Mouse (Mus musculus): ENCODE measurements at regions not wholly inside any gene's neighbourhood (a gene's known extent, or its start where the extent isn't known, plus 50 kb on each side); places are given as distances from the start of the nearest gene placed in this dataset.

DNA sequence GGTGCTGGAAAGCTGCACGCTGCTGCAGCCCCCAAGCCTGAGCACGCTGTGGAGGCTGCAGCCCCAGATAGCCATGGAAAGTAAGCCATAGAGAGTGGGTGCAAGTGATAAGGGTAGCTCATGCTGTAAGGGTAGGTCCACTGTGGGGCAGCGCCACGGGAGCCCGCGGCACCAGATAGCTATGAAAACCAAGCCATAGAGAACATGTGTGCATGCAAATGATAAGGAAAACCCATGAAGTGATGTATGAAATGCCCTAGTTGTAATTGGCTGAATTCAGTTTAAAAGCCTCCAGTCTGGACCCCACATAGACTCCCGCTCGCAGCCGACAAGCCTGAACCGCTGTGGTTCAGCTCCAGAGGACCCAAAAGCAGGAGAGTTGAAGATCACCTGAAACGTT, 58.8 kb upstream of the L3mbtl3 start:
- DNase-seq (ENCODE audit: low read depth): no peak

DNA sequence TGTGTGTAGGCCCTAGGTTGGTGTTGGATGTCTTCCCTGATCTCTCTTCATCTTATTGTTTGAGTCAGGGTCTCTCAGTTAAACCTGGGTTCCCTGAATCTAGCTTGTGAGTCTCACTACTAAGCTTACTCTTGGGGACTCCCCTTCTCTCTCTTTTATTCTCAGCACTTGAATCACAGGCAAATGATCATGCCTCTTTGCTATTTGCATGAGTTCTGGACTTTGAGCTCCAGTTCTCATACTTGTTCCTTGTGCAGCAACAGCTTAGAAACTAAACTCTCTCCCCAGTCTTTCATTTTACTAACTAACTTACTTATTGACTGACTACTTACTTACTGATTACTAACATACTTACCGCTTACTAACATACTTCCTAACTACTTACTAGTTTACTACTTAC, 64.9 kb upstream of the L3mbtl3 start:
- no peak for DNase-seq (ENCODE audit: low read depth)

DNA sequence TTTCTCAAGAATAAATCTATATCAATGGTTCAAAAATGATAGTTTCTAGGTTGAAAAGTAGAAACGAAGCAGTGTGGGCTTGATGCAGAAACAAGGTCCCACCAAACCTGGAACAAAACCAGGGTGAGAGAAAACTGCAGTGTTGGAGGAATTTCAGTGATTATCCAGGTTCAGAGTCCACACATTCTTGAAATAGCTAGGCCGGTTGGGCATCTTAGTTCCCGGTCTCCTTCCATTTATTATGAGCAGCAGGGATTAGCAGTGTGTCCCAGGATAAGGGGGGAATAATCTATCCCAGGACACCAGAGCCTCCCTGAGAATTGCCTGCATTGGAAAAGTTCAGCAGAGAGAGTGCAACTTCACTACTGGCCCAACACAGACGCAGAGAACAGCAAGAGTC, 108.5 kb upstream of the L3mbtl3 start:
- no peak for DNase-seq (ENCODE audit: low read depth)

DNA sequence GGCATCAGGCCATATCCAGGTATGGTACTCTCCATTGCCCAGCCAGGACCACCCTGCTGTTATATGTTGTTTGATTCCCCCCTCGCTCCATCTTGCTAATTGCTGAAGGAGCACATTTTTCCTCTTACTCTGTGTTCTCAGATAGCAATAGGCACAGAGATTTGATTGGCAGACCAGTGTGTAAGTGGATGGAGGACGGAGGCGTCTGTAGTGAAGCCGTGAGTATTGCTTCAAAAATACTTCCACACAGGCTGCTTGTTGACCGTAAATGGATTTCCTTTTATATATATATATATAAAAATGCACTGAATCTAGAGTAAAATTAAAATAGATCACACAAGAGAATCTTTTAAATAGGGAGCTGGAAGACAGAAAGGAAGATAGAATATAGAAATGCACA, 115.6 kb upstream of the L3mbtl3 start:
- DNase-seq (ENCODE audit: low read depth): no peak

GRCm38 (mm10) chr10:26492146-26492545, 116.4 kb upstream of the L3mbtl3 start:
- DNase-seq (ENCODE audit: low read depth): no peak

- no peak for DNase-seq (ENCODE audit: low read depth)
Observed at GRCm38 (mm10) chr10:26492856-26493484, 117.2 kb upstream of the L3mbtl3 start.

GRCm38 (mm10) chr10:26493801-26494200, 118.0 kb upstream of the L3mbtl3 start:
- no peak for DNase-seq (ENCODE audit: low read depth)

DNA sequence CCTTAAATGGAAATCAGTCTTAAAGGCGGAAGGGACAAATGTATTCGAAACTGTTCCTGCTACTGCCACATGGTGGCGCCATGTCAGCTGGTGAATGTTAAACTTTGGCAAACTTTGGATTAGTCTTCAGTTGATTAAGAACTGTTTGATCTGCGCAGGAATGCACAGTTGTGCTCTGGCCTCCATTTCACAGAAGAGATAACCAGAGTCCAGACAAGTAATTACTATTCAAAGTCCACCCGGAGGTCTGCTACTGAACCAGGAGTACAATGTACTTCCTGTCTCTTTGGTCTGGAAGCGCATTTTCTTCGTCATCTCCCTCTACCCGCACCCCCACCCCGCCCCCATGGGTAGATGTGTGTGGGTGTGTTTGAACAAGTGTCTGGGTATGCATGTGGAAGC, 118.6 kb upstream of the L3mbtl3 start:
- peak; percentile 36 for DNase-seq (ENCODE audit: low read depth)

- DNase-seq (ENCODE audit: low read depth): no peak
Observed at GRCm38 (mm10) chr10:26500265-26500935, 124.6 kb upstream of the L3mbtl3 start.

GRCm38 (mm10) chr10:26520879-26521278, 145.1 kb upstream of the L3mbtl3 start:
- DNase-seq (ENCODE audit: low read depth): no peak

- DNase-seq (ENCODE audit: low read depth): no peak
Observed at GRCm38 (mm10) chr10:26525848-26526546, 150.2 kb upstream of the L3mbtl3 start.

GRCm38 (mm10) chr10:26540189-26540588, 164.4 kb upstream of the L3mbtl3 start:
- no peak for DNase-seq (ENCODE audit: low read depth)

DNA sequence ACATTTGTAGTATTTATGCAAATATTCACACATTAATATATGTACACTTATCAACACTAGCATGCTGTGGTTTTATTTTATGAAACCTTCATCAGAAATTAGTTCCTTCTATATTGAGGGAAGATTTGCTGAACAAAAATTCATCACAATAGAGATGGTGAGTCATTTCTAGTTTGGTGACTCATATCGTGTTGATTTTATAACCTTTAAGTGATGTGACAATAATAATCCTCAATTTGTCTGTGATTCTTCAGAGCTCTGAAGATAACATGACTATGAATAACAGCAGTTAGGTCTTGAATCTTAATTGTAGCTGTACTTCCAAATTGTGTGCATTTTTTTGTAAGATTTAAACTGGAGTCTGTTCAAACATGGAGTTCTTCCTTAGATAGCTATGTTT, 168.3 kb upstream of the L3mbtl3 start:
- no peak for DNase-seq (ENCODE audit: low read depth)

DNA sequence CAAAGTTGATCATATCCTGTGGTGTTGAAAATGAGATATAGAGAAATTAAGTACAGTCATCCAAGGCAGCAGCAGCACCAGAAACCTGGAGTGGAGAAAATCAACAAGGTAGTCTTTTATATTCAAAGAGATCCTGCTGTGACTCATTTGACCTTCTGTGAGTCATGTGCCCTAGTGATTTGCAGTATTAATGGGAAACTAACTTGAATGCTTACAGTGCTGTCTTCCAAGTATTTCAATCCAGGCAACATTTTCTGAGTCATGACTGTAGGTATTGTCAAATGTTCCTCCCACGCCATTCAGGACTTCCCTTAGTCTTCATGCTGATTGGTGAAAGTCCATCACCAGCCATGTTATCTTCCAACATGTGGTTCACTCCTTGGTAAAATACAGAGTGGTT, 169.0 kb upstream of the L3mbtl3 start:
- peak; percentile 78 for DNase-seq (ENCODE audit: low read depth)

DNA sequence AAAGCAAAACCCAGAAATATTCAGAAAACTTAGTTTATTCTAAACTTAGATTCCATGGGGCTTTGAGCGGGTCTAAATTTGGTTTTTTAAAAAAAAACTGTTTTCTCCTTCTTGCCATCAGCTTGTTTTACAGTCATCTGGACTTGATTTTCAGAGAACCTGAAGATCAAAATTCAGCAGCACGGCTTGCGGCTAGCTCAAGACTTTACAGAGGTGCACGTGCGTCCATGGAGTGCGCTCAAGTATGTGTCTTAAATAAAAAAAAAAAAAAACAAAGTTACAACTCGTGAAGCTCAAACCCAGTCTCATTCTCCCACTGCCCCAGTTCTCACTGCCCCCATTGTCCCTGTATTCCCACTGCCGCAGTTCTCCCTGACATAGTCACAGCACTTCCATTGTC, 180.5 kb upstream of the L3mbtl3 start:
- DNase-seq (ENCODE audit: low read depth): no peak

DNA sequence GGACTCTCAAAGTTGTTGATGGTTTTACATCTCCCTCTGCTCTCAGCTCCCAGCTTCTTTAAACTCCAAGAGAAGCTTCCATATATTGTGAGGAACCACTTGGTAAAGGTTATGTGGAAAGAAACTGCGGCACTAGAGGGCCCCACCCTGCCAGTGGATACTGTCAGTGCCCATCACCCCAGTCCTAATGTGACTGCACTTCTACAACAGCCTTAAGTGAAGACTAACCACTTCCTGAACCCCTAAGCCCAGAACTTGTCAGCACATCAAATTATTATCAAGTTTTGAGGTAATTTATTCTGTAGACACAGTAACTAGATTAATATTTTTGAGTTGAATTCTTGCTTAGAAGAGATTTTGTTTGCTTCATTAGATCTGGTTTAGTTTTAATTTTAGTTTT, 182.3 kb upstream of the L3mbtl3 start:
- no peak for DNase-seq (ENCODE audit: low read depth)

DNA sequence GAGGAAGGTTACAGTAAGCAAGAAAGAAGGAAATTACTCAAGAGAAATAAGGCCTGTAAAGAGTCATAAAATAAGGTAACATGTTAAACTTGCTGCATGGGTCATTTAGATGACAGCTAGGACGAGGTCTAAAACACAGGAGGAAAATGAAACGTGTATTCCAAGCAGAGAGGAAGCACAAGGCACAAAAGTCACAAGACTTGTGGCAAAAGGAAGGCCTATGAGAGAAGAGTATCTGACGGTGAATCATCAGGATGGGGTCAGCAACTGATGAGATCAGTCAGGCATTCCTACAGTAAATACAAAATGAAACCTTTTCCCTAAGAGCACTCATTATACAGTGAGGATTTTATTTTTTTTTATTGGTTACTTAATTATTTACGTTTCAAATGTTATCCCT, 183.6 kb upstream of the L3mbtl3 start:
- no peak for DNase-seq (ENCODE audit: low read depth)

- no peak for DNase-seq (ENCODE audit: low read depth)
Observed at GRCm38 (mm10) chr10:26560456-26560855, 184.7 kb upstream of the L3mbtl3 start.

DNA sequence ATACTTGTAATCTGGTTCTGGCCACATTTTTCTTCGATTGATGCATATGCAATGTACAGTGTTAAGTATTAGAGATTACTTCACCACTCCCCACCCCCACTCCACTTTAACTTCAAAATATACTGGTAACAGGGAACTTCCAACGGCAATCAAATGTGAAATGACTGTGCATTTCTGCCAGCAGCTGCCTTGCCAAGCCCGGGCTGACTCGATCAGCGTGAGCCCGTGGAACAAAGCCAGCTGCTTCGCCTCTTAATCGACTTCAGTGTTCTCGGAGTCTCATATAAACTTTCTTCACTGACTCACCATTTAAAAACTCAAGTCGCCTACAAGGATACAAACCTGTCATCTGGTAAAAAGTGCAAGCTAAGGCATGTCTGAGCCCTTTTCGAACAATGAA, 188.7 kb upstream of the L3mbtl3 start:
- peak; percentile 88 for DNase-seq (ENCODE audit: low read depth)

DNA sequence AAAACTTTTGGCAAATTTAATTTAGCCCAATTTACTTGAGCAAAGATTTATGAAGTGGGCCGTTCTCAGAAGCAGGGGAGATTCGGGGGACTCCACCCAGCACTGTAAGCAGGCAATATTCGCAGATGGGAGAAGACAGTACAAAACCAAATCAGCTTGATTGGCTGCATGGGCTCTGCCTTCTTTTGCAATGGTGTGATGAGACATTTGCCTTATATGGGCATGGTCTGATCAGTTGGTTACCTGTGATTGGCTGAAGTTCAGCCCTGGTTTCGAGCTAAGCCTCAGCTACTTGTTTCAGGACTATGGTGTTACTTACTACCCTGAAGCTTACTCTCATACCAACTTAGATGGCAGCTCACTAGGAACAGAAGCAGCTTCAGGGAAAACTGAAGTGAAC, 185.6 kb upstream of the Arhgap18 start:
- DNase-seq (ENCODE audit: low read depth): no peak

DNA sequence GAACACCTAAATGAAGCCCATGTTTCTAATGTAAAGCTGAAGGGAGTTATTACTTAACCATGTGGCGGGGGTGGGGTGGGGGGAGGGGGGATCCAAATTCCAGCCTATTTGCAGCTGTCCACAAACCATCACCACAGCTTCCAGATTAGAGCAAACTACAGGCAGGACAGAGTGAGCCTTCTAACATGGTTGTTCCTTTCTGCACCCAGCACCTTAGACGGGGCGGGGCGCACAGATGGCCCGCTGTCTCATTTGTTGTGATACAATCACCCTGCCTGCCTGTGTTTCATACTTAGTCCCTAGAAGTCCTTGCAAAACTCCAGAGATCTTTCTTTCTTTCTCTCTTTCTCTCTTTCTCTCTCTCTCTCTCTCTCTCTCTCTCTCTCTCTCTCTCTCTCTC, 182.8 kb upstream of the Arhgap18 start:
- no peak for DNase-seq (ENCODE audit: low read depth)

DNA sequence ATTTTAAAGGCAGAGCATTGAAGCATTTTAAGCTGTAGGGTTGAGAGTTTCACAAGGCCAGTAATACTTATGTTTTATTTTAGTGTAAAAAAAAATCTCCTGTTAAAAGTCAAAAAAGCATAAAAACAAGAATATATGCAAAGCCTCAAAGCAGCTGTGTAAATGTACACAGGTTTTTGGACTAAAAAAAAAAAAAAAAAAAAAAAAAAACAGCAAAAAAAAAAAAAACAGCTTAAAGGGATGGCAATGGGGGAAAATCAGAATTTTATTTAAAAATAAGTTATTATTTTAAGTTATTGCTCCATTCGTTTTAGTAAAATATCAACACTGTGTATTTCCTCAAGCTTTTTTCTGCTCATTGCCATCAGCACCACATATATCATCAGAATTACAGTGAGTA, 181.8 kb upstream of the Arhgap18 start:
- DNase-seq (ENCODE audit: low read depth): no peak

DNA sequence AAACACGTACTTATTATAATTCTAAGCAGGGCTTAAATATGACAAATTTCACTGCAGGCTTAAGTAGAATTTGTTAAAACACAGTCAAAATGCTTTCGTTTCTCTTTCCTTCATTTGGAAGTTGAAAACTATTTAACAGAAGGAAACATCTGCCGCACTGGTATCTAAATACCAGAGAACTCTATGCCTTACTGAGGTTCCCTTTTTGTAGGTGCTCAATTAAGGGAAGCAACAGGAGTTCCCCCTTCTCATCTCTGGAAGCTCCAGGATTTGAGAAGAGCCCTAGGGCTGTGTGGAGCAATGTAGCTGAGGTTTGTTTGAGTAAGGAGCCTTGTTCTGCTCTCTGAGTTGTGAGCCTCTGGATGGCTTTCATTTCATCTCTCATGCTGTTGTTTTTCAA, 177.1 kb upstream of the Arhgap18 start:
- no peak for DNase-seq (ENCODE audit: low read depth)

- peak; percentile 53 for DNase-seq (ENCODE audit: low read depth)
Observed at GRCm38 (mm10) chr10:26577087-26577486, 176.1 kb upstream of the Arhgap18 start.

All from fibroblast of lung, adult 2 months (primary cell).